Mouse (Mus musculus): ENCODE data around the gene Bglap.

DNA sequence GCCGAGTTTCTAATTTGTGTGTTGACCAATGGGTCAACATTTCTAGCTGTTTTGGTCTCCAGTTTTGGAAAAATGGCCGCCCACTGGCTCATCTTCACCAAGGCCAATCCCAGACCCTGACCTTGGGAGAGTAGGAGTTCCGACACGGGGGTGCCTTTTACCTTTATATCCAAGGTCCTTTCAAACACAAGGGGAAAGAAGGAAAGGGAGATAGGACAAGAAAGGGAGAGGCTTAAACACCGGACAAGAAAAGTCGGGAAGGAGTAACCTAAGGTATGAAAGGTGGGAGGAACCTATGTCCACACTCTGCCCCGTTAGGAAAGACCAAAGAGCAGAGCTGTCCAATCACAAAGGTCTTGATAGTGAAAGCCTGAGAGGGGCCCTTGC lies 26.4 kb upstream of the Bglap start:
- TF ChIP-seq SMC3 (IDR thresholded peaks at IDR 0.05; ENCODE audit: low read depth, low read length), result no peak
- TF ChIP-seq GABPA (IDR thresholded peaks at IDR 0.05; ENCODE audit: insufficient replicate concordance, low read depth, low read length), result no peak
- no peak for TF ChIP-seq CTCF (conservative IDR thresholded peaks at IDR 0.05 in 1 of 2, IDR thresholded peaks at IDR 0.05 in 1 of 2; ENCODE audit: low read depth in 2 of 2, low read length in 2 of 2)
- no peak for TF ChIP-seq ZC3H11A (IDR thresholded peaks at IDR 0.05; ENCODE audit: low read depth, low read length)
- TF ChIP-seq TBP (conservative IDR thresholded peaks at IDR 0.05; ENCODE audit: low read depth, low read length), result no peak
- TF ChIP-seq ZNF384 (IDR thresholded peaks at IDR 0.05; ENCODE audit: low read depth, low read length), result no peak
- TF ChIP-seq POLR2A (IDR thresholded peaks at IDR 0.05; ENCODE audit: low read depth, low read length), result no peak
- no peak for TF ChIP-seq ZKSCAN1 (IDR thresholded peaks at IDR 0.05; ENCODE audit: borderline replicate concordance, low read depth, low read length)
- no peak for TF ChIP-seq MEF2A (IDR thresholded peaks at IDR 0.05; ENCODE audit: borderline replicate concordance, low read depth, low read length)
- no peak for TF ChIP-seq JUND (conservative IDR thresholded peaks at IDR 0.05; ENCODE audit: low read depth, low read length)

Data from CH12.LX (cell line).